Mouse (Mus musculus) spleen, adult 12 weeks (tissue): ENCODE results near the gene Ptpn7.

Experiments used
- DNase-seq: peaks from one replicate; pipeline ENCODE4 v3.0.0; 2022; ENCODE audit warnings: low spot score

Ptpn7 gene

DNA sequence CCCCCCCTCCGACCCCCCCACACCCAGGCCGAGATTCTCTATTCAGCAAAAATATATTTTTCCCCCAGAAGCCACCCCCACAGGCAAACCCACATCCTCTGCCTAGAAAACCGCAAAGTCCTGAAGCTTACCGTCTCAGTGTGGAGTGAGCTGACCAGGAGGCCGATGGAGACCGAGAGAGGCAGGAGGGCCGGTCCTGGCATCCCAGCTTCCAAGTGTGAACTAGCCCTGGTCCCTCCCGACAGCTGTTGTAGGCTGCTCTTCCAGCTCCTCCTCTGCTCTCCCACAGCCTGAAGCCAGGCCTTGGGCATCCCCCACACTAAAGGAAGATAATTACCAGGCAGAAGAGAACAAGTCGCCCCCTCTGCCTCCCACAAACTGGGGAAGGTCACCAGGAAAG, 3.5 kb upstream of the Ptpn7 start:
- DNase-seq, result no peak

DNA sequence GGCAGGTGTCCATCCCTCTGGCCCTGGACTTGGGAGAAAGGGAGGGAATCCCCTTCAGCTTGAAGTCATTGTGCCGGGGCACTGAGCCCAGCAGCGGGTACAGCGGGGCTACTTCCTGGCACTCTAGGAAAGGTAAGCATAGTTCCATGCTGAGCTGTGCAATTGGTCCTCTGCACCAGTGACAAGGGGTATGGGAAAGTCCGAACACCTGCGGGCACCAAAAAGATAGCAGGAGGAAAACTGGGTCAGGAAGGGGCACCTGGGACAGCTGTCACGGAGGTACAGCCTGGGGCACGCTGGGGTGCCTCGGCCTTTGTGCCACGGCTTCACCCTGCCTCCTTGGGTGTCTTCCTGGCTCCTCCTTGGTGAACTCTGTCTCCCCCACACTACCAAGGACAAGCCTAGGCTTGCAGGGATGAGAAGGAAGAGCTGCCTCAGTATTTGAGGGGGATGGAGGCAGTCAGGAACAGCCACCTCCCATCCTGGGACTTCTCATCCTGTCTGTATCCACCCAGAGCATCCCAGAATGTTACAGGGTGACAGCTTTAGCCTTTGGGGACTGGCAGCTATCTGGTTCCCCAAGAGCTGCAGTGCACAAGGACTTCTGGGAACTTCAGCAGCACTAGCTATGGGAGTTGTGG, 2.8 kb upstream of the Ptpn7 start:
- no peak for DNase-seq

DNA sequence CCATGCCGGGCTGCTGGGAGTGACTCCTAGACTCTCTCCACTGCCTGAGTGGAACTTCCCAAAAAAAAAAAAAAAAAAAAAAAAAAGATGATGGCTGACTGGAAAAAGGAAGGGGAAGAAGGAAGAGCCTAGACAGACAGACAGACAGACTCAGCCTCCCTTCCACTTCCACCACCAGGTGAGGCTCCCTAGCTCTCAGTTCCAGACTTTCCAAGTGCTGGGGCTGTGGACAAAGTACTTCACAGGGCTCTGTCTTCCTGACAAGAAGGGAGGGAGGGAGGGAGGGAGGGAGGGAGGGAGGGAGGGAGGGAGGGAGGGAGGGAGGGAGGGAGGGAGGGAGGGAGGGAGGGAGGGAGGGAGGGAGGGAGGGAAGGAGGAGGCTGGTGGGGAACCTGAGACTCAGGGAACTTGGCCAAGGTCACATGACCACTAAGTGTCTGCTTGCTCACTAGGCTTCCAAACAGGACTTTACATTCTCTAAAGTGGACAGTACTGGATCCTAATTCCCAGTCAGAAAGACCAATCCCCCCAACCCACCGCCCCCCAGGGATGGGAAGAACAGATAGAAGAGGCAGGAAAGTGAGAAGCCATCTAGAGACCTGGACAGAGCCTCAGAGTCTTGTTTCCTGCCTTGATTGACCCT, 2.0 kb upstream of the Ptpn7 start:
- no peak for DNase-seq

DNA sequence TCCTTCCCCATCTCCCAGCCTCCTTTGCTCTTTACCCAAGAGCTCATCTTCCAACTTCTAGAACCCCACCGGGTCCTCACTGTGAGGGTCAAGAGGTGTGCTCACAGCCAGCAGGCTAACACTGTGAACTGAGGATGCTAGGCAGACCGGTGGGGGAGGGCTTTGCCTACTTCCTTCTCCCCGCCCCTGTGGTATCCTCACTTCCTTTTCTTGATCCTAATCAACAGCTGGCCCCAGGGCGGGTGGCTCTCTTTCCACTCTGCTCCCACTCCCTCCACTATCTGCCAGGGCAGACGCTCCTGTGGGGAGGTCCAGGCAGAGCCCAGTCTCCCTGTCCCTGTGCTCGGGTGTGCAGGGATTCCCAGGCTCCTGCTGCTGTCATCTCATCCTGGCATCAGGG, 1.5 kb upstream of the Ptpn7 start:
- DNase-seq, result no peak

DNA sequence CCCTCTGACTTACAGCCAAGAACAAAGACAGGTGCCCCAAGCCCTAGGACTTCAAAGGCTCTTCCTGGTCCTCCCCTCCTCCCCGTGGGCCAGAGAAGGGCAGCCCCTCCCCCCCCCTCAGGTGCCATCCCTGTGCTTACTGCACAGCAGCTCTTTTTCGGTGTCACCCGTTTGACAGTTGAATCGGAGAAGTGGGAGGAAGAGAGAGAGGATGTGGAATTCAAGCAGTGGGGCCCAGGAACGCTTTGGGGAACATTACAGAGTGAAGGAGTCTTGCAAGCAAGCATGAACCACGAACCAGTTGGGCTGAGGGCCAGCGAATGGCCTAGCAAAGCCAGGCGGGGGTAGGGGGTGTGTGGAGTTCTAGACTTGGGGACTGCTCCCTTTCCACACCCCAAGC, 940 bp upstream of the Ptpn7 start:
- DNase-seq, result no peak

DNA sequence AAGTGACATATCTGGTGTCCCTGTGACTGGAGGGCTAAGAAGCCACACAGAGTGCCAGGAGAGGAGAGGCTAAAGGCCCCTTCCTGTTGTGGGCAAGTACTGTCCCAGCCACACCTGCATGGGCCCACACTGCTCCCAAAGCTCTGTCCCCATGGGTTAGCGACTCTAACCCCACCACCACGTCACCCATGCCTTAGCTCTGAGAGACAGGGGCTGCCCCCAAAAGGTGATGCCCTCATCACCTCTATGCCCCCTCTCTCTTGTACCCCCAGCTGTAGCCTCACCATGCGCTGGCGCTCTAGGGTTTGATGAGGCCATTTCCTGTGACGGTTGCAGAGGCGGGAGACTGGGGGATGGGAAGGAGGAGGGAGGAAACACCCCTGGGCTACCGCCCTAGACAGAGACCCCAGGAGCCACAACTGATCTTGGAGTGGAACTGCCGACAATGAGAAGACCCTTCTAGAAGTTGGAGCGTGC, 431 bp downstream of the Ptpn7 start:
- peak; percentile 35 for DNase-seq

DNA sequence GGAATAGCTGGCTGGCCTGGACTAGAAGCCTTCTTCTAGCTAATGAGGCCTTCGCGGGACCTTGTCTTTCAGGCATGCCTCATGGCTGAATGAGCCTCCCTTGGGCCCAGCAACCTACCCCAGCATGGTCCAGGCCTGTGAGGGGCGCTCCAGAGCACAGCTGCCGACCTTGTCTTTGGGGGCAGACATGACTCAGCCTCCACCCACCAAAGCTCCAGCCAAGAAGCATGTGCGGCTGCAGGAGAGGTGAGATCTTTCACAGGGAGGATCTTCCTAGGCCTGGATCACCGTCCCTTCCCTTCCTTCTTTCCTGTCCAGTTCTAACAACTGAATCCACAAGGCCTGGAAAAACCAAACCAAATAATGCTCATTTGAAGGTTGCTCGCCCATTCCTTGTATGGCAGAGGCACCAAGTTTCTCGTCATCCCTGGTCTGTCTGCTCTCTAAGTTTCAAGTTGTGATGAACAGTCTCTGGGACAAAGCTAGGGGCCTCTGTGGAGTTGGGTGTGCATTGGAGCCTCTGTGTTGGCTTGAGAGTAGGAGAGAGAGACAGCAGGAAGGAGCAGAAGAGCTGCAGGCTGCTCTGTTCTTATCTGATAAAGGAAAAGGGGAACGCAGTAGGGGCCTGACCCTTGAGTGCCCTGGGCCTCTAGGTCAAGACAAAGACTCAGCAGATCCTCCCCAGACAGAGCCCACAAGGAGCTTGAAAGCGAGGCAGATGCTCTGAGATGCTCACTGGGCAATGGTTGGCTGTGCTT, 1.4 kb downstream of the Ptpn7 start:
- DNase-seq, result no peak

DNA sequence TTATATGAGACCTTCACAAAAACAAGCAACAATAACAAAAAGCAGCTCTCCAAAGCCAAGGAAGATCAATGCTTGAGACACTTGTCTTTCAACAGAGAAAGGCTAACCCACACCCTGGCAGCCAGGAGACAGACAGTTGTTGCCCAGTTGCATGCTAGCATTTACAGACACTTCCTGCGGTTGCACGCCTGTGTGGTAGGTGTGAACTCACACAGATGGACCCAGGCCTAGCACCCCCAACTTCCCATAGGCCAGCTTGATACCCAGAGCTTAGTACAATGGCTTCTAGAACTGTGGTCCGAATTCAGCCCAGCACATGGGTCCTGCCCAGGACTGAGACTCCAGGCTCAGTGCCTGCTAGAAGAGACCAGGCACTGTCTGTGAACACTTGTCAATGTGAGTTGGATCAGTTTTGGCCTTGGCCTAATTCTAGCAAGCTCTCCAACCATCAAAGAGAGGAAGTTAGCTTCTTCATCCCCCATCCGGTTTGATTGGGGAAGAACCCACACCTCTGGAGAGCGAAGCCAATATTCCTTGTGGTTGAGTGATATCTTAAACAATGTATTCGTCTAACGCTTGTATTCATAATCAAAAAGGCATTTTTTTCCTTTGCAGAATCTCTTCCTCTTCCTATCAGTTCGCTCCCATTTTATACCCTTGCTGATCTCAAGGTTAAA, 2.7 kb downstream of the Ptpn7 start:
- DNase-seq, result no peak

DNA sequence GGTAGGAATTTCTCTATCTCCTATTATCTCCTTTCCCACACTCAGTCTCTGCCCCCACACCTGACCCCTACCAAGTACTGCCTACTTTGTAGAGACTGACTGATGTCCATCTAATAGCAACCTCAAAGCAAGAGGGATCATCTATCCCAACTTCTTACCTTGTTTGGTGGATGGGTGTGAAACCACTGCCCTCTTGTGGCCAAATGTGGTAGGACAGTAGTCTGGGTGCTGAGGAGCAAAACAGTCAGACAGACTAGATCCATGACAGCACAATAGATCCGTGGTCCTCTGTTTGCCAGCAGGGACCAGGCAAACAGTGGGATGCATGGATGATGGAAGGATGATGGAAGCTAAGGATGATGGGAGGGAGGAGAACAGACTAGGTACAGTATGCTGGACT, 4.0 kb downstream of the Ptpn7 start:
- peak; percentile 77 for DNase-seq

DNA sequence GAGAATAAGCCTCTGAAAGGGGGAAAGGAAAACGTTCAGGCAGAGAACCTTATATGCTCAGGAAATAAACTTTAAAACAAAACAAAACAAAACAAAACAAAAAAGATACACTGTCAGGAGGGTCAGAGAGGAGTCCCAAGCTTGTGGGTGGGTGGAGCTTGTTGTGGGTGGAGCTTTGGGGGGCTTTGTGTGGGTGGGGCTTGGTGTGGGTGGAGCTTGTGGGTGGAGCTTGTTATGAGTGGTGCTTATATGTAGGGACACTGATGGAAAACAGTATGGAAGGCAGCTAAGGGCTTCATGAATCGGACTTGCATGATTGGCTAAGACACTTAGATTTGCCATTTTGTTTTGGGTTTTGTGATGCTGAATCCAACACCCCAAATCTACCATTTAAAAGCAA, 7.4 kb downstream of the Ptpn7 start:
- DNase-seq, result no peak

DNA sequence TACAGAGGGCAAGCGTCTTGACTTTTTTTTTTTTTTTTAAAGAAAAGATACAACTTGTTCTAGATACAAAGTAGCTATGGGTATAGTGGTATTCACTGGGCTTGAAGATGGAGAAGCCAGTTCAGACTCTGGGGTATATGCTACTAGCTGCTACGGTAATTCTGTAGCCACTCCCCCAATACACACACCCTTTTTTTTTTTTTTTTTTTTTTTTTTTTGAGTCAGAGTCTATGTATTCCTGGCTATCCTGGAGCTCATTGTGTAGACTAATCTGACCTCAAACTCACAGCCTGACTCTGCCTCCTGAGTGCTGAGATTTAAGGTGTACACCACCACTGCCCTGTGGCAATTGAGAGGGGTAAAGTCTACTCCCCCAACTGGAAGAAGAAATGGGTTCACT, 10.0 kb downstream of the Ptpn7 start:
- no peak for DNase-seq

DNA sequence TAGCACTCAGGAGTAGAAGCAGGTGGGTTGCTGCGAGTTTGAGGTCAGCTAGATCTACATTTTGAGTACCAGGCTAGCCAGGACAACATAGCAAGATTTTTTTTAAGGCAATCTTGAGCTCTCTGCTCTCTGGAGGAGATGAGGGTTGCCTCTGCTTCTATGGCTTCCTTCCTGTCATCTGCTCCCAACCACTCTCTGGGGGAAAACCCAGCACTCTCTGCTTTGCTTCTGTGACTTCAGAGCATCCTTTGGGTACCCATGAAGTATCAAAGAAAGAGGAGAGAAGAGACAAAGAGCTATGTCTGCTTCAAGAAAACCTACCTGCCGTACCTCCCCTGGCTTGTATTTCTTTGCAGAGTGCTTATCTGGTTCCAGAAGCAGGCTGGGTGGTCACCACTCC, 11.4 kb downstream of the Ptpn7 start:
- DNase-seq, result no peak

DNA sequence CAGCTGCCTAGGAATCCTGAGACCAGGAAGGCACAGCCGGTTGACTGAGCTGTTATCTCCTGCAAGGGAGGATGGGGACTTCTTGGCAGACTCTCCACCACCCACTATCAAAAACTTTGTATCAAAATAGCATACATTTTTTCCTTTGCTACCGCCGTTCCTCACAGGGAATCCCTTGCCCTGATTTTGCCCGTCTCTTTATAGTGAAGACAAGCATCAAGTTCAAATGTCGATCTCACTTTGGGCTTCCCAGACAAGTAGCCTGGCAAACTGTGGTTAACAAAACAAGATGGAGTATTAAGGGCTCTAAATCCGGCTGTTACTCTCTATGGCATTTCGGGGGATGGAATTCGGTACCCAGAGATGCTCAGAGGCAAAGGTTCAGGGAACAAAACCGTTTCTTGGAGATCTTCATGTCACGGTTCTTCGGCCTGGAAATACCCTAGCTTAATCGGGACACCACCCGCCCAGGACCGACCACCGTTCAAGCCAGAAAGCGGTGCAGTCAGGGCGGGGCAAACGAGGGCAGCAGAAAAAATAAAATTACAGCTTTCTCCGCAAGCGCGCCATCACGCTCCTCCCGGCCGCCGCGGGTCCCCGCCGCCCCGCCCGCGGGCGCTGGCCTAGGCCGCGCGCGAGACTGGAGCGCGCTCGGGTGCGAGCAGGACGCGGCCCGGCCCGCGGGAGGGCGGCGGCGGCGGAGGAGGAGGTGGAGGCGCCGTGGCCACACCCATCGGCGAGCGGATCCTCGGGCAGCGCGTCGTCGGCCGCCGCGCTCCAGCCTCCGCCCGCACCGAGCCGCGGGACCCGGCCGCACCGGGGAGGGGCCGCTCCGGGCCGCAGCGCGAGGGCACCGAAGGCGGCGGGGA, 13.8 kb downstream of the Ptpn7 start, which contains the start of gene Arl8a:
TSS of gene Arl8a (plus strand) at position 748 of the 869 bp plus-strand sequence.
- DNase-seq, result peak; percentile 84

DNA sequence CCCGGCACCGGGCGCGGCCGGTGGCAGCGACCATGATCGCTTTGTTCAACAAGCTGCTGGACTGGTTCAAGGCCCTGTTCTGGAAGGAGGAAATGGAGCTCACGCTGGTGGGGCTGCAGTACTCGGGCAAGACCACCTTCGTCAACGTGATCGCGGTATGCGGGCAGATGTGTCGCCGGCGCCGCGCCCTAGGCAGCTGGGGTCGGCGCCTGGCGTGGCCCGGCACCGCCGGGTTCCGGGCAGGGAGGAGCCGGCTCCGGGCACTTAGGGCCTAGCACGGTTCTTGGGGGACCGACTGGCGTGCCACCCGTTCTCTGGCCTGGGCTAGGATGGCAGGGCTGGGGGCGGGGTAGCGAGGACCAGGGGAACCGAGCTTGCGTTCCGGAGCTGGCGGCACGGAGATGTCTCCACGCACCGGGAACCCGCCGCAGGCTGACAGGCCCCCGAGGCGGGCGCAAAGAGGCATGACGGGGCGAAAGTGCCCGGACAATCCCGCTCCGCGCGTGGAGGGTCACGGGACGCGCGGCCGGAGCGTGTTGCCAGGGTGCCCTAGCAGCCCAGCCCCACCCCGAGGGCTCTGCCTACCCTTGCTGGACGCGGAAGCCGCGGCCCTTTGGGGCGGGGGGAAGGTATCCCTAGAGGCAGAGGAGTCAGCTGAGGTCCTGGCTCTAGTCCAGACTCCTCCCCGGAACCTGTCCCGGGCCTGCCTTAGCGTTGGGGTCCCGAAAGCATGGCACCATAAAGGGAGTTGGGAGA, 14.6 kb downstream of the Ptpn7 start:
- DNase-seq, result peak; percentile 66

DNA sequence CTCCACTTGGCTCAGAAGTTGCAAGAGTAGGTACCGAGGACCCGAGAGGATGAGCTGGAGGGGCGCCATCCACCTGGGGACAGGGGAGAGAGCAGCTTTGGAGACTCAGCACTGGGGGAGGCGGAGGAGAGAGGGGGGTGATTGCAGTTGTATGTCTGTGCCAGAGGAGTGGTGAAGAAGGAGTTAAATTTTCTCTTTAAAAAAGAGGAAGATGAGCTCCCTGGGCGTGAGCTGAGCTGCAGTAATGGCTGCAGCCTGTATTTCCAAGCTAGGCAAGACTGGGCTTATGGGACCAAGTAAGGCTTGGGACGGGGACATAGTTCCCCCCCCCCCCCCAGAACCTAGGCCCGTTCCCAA, 15.2 kb downstream of the Ptpn7 start:
- DNase-seq, result no peak

DNA sequence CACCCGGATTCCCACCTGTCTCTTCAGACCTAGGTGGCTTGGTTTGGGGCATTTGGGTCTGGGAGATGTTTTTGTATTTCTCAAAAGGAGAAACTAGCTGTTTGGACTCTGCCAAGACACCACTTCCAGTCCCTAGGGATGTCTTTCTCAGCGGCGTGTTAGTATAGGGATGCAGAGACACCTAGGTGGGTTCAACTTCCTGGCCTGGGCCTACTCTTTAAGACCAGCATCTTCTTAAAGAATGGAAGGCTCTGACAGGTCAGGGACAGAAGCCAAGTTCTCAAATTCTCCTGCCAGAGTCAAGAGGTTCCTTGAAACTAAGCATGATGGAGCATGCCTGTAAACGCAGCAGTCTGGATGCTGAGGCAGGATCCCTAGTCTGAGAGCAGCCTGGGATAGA, 16.0 kb downstream of the Ptpn7 start:
- no peak for DNase-seq

DNA sequence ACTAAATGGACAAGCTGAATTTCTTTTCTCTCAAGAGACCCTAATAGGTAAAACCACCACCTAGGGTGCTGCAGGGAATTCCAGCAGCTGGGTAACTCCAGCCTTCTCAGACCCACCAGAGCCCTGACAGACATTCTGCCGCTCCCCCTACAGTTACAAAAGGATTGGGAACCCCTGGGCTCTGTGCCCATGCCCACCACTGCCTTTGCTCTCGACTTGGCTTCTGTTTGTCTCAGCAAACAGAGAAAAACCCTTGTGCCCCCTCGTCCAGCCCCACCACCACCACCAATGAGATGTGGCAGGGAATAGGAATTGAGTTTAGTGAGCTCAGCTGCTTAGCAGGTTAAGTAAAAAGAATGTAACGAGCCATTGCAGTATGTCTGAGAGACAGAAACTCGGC, 16.5 kb downstream of the Ptpn7 start:
- no peak for DNase-seq

DNA sequence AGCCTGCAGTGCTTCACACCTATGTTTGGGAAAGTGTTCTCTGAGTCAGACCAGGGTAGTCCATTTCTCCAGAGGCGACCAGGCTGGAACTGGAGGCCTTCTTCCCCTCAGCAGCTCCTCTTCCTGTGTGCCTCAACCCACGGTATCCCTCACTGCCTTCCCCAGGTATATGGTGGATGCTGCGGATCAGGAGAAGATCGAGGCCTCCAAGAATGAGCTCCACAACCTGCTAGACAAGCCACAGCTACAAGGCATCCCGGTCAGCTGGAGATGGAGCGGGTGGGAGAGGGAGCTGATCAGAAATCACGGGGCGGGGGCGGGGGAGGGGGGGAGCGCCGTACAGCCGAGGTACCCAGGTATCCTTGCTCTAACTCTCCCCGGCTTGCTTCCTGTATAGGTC, 21.5 kb downstream of the Ptpn7 start:
- DNase-seq, result no peak

DNA sequence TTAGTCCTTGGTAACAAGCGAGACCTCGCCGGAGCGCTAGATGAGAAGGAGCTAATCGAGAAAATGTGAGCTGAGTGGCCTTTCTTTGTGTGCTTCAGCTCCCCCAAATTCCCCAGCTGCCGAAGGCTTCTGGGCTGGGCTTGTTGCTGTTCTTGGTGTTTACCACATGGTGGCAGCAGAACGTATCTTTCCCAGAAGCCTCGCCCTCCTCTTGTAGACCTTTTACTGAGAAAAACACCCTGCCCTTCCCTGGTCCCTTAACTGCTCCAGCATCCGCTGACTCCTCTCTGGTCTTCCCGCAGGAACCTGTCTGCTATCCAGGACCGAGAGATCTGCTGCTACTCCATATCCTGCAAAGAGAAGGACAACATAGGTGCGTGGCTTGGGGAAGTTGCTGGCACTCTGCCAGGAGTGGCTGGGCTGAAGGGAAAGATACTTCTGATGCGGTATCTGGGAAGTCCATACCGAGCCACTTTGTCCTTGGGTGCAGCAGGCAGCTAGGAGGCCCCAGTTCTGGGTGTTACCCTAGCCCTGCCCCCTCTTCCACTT, 22.0 kb downstream of the Ptpn7 start:
- peak; percentile 82 for DNase-seq

DNA sequence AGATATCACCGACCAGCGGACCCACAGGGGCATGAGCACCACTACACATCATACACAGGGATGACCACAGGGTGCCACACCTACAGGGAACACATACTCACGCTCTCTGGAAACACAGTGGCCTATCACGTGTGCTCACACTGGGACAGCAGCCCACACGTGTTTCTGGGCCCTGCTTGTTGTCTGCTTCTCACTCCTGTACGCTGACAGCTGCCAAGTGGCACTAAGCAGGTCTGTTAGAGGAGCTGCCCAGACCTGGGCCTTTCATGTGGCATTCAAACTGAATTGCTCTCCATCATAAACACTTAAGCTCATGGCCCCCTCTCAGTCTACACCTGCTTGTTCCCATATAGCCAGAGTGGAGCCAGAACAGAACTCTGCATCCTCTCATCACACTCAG, 23.8 kb downstream of the Ptpn7 start:
- no peak for DNase-seq

DNA sequence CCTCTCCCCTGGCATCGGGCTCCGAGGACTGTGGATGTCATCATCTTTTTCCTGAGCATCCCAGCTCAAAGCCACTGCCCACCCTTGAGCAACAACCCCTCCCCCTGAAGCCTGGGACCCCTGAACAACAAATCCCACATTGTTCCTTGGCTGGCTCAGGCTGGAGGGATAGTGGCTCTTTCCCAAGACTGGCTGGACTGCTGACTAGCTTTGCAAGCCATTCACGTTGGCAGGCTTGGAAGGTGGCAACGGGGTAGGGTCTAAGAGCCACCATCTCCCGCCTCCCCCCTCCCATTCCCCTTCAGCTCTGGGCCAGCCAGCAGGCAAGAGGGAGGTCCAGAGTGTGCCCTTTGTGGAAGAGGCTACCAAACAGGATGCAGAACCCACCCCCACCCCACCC, 26.1 kb downstream of the Ptpn7 start:
- DNase-seq, result no peak
